Mouse (Mus musculus) megakaryocyte, embryonic 14.5 days (primary cell): ENCODE results near the gene Ccdc181.

Source experiments
- FLI1 ChIP-seq: IDR thresholded peaks from 2 replicates; pipeline ENCODE4 v1.6.1; 2012; ENCODE audit warnings: low read length, inconsistent platforms, mixed read lengths
- GATA1 ChIP-seq: IDR thresholded peaks from 3 replicates; pipeline ENCODE4 v1.6.1; 2012; ENCODE audit warnings: mixed read lengths, low read length, inconsistent platforms, borderline replicate concordance

GRCm38 (mm10) chr1:164318474-164318873, 43.1 kb downstream of the Ccdc181 start:
- TF ChIP-seq GATA1 (no peak), FLI1 (no peak)
